Mouse (Mus musculus): ENCODE data around the gene Trir. TPM values are rescaled to one million over a fixed set of nuclear protein-coding genes. Genes with fewer than 3 reads are reported as not detected.

The Trir gene
- polyA plus RNA-seq, 1 experiment from 2014 or later: 140 TPM

- Histone ChIP-seq H3K4me1 (peaks cover 45% of the 10 kb centered on the region), H3K27ac (replicated peaks) (peak overlapping the region; percentile 83), H3K27me3 (ENCODE audit: low read depth, poor library complexity, severe bottlenecking) (peaks cover 78% of the 10 kb centered on the region), H3K9me3 (replicated peaks) (no peaks in the 10 kb centered on the region), H3K36me3 (no peaks in the 10 kb centered on the region), H3K4me3 (peak overlapping the region; percentile 68)
- DNase-seq (ENCODE audit: low spot score): peak; percentile 84
- WGBS: under 1% methylated on average over 53 of the region's 53 CpGs
Observed at GRCm38 (mm10) chr8:84985684-84986378, 40.8 kb upstream of the Trir start.

DNA sequence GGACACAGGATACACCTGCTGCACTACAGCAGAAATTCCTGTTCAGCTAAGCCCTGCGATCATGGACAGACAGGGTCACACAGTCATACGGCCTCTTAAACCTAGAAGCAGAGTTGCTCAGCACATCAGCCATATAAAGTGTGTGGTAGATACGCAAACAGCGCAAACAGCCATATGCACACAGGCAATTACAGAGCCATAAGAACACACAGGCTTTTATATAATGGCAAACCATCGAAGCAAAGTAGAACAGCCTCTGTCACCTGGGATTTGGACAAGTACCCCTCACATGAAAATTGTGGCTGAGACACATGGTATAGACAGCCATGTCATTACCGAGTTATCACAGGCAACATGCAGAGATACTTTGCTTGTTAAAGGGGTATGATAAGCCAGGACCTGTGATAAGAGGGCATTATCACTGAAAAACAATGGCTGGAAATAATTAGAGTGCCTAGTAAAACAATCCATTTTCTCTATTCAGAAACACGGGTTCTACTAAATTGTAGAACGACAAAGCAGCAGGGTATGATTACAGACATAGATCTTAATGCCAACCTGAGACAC, 40.2 kb upstream of the Trir start:
- Histone ChIP-seq H3K36me3 (no peaks in the 10 kb centered on the region), H3K27me3 (ENCODE audit: low read depth, poor library complexity, severe bottlenecking) (peaks cover 76% of the 10 kb centered on the region), H3K4me3 (peak overlapping the region; percentile 68), H3K9me3 (replicated peaks) (no peaks in the 10 kb centered on the region), H3K27ac (replicated peaks) (peak overlapping the region; percentile 83), H3K4me1 (peaks cover 47% of the 10 kb centered on the region)
- 45% methylated on average over 8 of the region's 8 CpGs for WGBS
- no peak for DNase-seq (ENCODE audit: low spot score)

DNA sequence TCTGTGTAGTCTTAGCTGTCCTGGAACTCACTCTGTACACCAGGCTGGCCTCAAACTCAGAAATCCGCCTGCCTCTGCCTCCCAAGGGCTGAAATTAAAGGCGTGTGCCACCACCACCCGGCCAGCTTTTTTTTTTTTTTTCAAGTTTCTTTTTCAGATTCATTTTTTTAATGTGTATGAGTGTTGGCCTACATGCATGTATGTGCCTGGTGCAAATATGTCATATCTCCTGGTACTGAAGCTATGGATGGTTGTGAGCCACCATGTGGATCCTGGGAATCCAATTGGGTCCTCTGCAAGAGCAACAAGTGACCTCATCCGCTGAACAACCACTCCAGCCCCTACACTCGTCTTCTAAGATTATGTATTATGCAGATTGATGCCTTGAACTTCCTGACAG, 39.2 kb upstream of the Trir start:
- WGBS: 86% methylated on average over 5 of the region's 5 CpGs
- Histone ChIP-seq H3K27ac (replicated peaks) (no peak overlapping the region), H3K4me3 (no peak overlapping the region), H3K27me3 (ENCODE audit: low read depth, poor library complexity, severe bottlenecking) (peaks cover 71% of the 10 kb centered on the region), H3K9me3 (replicated peaks) (no peaks in the 10 kb centered on the region), H3K4me1 (peaks cover 47% of the 10 kb centered on the region), H3K36me3 (no peaks in the 10 kb centered on the region)
- no peak for DNase-seq (ENCODE audit: low spot score)

DNA sequence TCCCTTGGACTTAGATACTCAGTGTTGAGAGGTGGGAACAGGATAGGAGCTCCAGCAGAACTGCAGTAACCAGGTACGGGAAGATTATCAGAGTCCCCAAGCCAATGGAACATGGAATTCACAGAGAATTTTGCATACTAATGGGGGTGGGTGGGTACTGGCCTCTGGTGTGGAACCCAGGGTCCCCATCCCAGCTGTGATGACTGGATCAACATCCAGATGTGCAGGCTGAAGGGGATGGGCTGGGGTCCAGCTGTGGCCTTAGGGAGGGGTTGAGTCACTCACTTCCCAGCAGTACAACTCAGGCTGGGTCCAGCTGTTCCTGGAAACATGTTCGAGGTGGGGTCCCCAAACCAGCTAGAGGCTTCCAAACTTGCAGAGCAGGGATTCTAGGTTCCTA, 38.7 kb upstream of the Trir start:
- no peaks in the 10 kb centered on the region for H3K36me3 ChIP-seq
- H3K4me1 ChIP-seq: peaks cover 47% of the 10 kb centered on the region
- H3K27ac ChIP-seq (replicated peaks): no peak overlapping the region
- peaks cover 69% of the 10 kb centered on the region for H3K27me3 ChIP-seq (ENCODE audit: low read depth, poor library complexity, severe bottlenecking)
- 80% methylated on average over 2 of the region's 2 CpGs for WGBS
- no peak overlapping the region for H3K4me3 ChIP-seq
- H3K9me3 ChIP-seq (replicated peaks): no peaks in the 10 kb centered on the region
- no peak for DNase-seq (ENCODE audit: low spot score)

GRCm38 (mm10) chr8:84989311-84989731, 37.3 kb upstream of the Trir start:
- DNase-seq (ENCODE audit: low spot score): no peak
- 16% methylated on average over 15 of the region's 15 CpGs for WGBS
- Histone ChIP-seq H3K27ac (replicated peaks) (no peak overlapping the region), H3K4me3 (peak overlapping the region; percentile 72), H3K27me3 (ENCODE audit: low read depth, poor library complexity, severe bottlenecking) (peaks cover 60% of the 10 kb centered on the region), H3K4me1 (peaks cover 45% of the 10 kb centered on the region), H3K36me3 (no peaks in the 10 kb centered on the region), H3K9me3 (replicated peaks) (no peaks in the 10 kb centered on the region)

DNA sequence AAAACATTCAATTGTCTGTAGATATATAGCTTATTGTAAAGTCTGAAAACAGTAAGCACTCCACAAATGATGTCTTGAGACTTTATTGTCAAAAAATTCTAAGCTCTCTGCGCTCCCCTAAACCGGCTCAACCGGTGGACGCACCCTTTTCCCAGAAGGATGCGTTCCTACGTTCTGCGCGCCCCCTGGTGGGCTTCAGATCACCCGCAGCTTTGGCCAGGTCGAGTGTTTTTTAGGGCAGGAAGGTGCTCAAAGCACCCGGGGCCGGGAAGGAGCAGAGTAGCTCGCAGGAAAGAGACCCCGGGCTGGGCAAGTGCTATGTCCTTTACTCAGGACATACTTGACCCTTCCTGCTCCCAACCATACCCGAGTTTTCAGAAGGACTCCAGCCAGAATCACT, 36.8 kb upstream of the Trir start:
- H3K27me3 ChIP-seq (ENCODE audit: low read depth, poor library complexity, severe bottlenecking): peaks cover 60% of the 10 kb centered on the region

DNA sequence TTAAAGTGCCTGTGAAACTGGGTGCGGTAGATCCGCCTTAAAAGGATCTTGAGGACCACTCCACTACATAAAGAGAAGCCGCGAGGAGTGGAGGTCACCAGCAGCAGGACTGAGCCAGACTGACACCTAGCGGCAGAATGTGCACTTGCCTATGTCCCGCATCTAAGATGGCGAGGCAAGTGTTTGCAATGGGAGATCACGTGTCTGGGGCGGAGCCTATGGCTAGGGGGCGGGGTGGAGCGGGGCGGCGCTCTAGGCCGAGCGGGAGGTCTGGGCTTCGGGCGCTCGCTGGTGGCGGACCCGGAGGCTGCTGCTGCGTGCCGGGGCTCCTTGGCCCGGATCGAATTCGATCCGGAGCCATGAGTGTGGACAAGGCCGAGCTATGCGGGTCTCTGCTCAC, 36.3 kb upstream of the Trir start, which contains the start of gene Hook2:
Gene Hook2 (plus strand): TSS at position 255 of the 400 bp plus-strand sequence.
- under 1% methylated on average over 28 of the region's 28 CpGs for WGBS
- Histone ChIP-seq H3K4me1 (peaks cover 35% of the 10 kb centered on the region), H3K27ac (replicated peaks) (peak within 1 kb of the TSS; percentile 88), H3K36me3 (no peaks in the 10 kb centered on the region), H3K9me3 (replicated peaks) (no peaks in the 10 kb centered on the region), H3K4me3 (peak within 1 kb of the TSS; percentile 72), H3K27me3 (ENCODE audit: low read depth, poor library complexity, severe bottlenecking) (peaks cover 60% of the 10 kb centered on the region)
- peak; percentile 96 for DNase-seq (ENCODE audit: low spot score)

More for the DNA sequence above, 36.8 kb upstream of the Trir start:
- Histone ChIP-seq H3K27ac (replicated peaks) (peak overlapping the region; percentile 88), H3K36me3 (no peaks in the 10 kb centered on the region), H3K4me1 (peaks cover 40% of the 10 kb centered on the region), H3K4me3 (peak overlapping the region; percentile 72), H3K9me3 (replicated peaks) (no peaks in the 10 kb centered on the region)
- WGBS: under 1% methylated on average over 15 of the region's 15 CpGs
- DNase-seq (ENCODE audit: low spot score): peak; percentile 90

DNA sequence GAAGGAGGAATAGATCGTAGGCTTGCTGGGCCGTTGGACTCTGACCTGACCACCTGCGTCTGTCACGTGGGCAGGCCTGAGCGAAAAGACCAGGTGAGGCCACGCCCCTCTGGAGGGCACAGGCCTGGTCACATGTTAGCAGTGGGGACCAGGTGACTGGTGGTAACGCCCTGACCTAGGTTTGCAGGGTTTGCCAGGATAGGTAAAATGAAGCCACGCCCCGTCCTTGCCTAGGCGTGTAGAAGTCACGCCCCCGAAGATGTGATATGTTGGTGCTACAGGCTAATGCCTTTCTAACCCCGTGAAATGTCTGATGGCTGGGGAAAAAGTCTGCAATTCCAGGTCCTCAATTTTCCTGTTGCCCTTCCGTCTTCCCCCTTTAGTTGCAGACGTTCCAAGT, 35.8 kb upstream of the Trir start:
- Histone ChIP-seq H3K27ac (replicated peaks) (peak overlapping the region; percentile 88), H3K27me3 (ENCODE audit: low read depth, poor library complexity, severe bottlenecking) (peaks cover 64% of the 10 kb centered on the region), H3K4me1 (peaks cover 34% of the 10 kb centered on the region), H3K4me3 (peak overlapping the region; percentile 72), H3K9me3 (replicated peaks) (no peaks in the 10 kb centered on the region), H3K36me3 (no peaks in the 10 kb centered on the region)
- 2% methylated on average over 15 of the region's 15 CpGs for WGBS
- no peak for DNase-seq (ENCODE audit: low spot score)

GRCm38 (mm10) chr8:84994375-84994774, 32.2 kb upstream of the Trir start:
- DNase-seq (ENCODE audit: low spot score): no peak
- H3K27me3 ChIP-seq (ENCODE audit: low read depth, poor library complexity, severe bottlenecking): peaks cover 49% of the 10 kb centered on the region
- H3K4me3 ChIP-seq: no peak overlapping the region
- H3K36me3 ChIP-seq: no peaks in the 10 kb centered on the region
- 96% methylated on average over 9 of the region's 9 CpGs for WGBS
- no peaks in the 10 kb centered on the region for H3K9me3 ChIP-seq (replicated peaks)
- H3K27ac ChIP-seq (replicated peaks): no peak overlapping the region
- peaks cover 37% of the 10 kb centered on the region for H3K4me1 ChIP-seq

- Histone ChIP-seq H3K36me3 (no peaks in the 10 kb centered on the region), H3K27me3 (ENCODE audit: low read depth, poor library complexity, severe bottlenecking) (peaks cover 49% of the 10 kb centered on the region), H3K4me1 (peaks cover 26% of the 10 kb centered on the region), H3K9me3 (replicated peaks) (no peaks in the 10 kb centered on the region), H3K27ac (replicated peaks) (no peak overlapping the region), H3K4me3 (peak overlapping the region; percentile 2; the same call in 1 of the 2 replicates)
- WGBS: 26% methylated on average over 25 of the region's 25 CpGs
- DNase-seq (ENCODE audit: low spot score): no peak
Observed at GRCm38 (mm10) chr8:84995680-84996079, 30.9 kb upstream of the Trir start.

DNA sequence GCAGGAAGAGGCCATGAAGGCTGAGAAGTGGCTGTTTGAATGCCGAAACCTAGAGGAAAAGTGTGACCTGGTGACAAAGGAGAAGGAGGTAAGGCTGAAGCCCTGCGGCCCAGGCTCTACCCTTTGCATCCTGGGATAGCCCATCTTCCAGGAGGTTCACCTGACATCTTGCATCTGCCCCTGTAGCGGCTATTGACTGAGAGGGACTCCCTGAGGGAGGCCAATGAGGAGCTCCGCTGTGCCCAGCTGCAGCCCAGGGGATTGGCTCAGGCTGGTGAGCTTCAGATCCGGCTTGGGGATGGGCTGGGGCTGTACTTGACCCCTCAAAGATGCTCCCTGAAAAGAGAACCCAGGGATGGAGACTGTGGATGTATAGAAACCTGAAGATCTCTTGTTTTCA, 29.6 kb upstream of the Trir start:
- WGBS: 64% methylated on average over 5 of the region's 5 CpGs
- H3K4me3 ChIP-seq: no peak overlapping the region
- H3K4me1 ChIP-seq: peaks cover 19% of the 10 kb centered on the region
- H3K9me3 ChIP-seq (replicated peaks): no peaks in the 10 kb centered on the region
- H3K36me3 ChIP-seq: no peaks in the 10 kb centered on the region
- H3K27me3 ChIP-seq (ENCODE audit: low read depth, poor library complexity, severe bottlenecking): peaks cover 41% of the 10 kb centered on the region
- H3K27ac ChIP-seq (replicated peaks): no peak overlapping the region
- no peak for DNase-seq (ENCODE audit: low spot score)

DNA sequence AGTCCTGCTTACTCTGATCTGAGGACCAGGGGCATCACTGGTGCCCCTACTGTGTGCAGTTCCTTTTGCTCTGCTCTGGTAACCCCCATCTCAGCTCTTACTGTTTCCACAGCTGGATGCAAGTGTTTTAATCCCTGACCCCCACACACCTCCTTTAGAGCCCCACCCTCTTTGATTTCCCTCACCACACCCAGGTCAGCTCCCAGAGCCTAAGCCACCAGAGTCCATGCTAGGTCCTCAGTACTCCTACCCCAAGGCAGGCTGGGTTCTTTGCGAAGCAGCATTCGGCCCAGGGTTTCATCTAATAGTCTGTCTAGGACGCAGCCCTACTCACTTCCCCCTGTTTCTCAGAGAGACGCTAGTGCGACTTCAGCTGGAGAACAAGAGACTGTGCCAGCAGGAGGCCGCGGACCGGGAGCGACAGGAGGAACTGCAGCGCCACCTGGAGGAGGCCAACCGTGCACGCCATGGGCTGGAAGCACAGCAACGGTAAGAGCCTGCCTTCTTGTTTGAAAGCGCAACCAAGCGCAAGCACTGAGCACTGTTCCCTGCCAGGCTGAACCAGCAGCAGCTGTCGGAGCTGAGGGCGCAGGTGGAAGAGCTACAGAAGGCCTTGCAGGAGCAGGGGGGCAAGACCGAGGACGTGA, 28.9 kb upstream of the Trir start:
- Histone ChIP-seq H3K36me3 (no peaks in the 10 kb centered on the region), H3K9me3 (replicated peaks) (no peaks in the 10 kb centered on the region), H3K4me1 (peaks cover 19% of the 10 kb centered on the region), H3K4me3 (peak overlapping the region; percentile 41), H3K27ac (replicated peaks) (peak overlapping the region; percentile 77), H3K27me3 (ENCODE audit: low read depth, poor library complexity, severe bottlenecking) (peaks cover 37% of the 10 kb centered on the region)
- WGBS: 4% methylated on average over 19 of the region's 19 CpGs
- peak; percentile 90 for DNase-seq (ENCODE audit: low spot score)

- Histone ChIP-seq H3K36me3 (no peaks in the 10 kb centered on the region), H3K4me3 (no peak overlapping the region), H3K9me3 (replicated peaks) (no peaks in the 10 kb centered on the region), H3K27ac (replicated peaks) (no peak overlapping the region), H3K4me1 (peaks cover 4% of the 10 kb centered on the region), H3K27me3 (ENCODE audit: low read depth, poor library complexity, severe bottlenecking) (peaks cover 54% of the 10 kb centered on the region)
- no peak for DNase-seq (ENCODE audit: low spot score)
- 14% methylated on average over 25 of the region's 25 CpGs for WGBS
Observed at GRCm38 (mm10) chr8:85007686-85008085, 18.9 kb upstream of the Trir start.

Measured in midbrain, embryonic 10.5 days (tissue).